Mouse (Mus musculus) cortical plate, adult 2 months (tissue): ENCODE data around the gene Chrna9.

Experiments
- CTCF ChIP-seq: fragments of 200-500 bp; IDR thresholded peaks from 2 replicates; pipeline ENCODE4 v1.5.1; 2011; ENCODE audit warnings: mild to moderate bottlenecking, control low read depth, low read length; ENCODE audit not compliant: insufficient read depth; ENCODE audit errors: extremely low read depth
- POLR2A ChIP-seq: fragments of 200-500 bp; IDR thresholded peaks from 2 replicates; pipeline ENCODE4 v1.6.1; 2011; ENCODE audit warnings: mild to moderate bottlenecking, low read length, control low read depth; ENCODE audit not compliant: insufficient read depth; ENCODE audit errors: extremely low read depth

DNA sequence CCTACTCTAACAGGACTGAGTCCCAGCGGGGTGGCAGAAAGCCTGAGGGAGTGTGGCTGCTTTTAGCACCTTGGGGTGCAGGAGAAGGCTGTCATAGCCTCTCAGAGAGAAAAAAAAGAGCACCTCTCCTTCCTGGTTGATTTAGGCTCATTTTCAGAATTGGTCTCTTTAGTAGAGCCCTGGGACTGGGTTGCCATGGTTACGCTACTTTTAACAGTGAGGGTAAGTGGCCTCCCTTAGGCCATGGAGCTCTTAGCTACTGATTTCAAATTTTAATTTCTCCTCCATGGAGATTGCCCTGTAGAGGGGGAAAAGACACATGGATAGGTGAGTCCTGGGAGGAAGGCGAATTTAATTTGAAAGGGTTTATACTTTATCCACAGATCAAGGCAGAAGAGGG is 16.1 kb upstream of the Chrna9 start:
- no peak for TF ChIP-seq CTCF
- TF ChIP-seq POLR2A, result no peak
